Mouse (Mus musculus): ENCODE results near the gene Cldn15. TPM values are rescaled to one million over a fixed set of nuclear protein-coding genes. Genes with fewer than 3 reads are reported as not detected.

Gene Cldn15
- total and polyA plus RNA-seq, 2 experiments from 2014 or later, result 0.24 TPM; not detected in 1

DNA sequence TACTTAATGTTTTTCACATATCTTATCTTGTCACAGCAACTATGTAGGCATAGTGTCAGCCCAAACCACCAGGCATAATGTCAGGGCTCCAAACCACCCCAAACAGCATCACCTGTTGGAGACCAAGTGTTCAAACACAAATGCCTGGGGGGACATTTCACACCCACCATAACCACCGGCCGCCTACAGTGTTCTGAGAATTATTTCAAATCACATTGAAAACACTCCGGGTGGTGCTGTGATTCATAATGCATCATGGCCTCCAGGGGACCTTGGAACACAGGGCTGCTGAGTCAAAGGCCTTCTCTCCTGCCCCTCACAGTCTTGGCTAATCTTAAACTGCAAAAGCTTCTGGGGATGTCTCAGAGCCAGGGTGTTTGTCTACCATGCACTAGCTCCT is 49.5 kb downstream of the Cldn15 start:
- H3K4me1 ChIP-seq (ENCODE audit: insufficient read depth, low read length), result no peaks in the 10 kb centered on the region
- H3K9ac ChIP-seq (replicated peaks; ENCODE audit: low read length), result no peak overlapping the region
- H3K36me3 ChIP-seq (ENCODE audit: insufficient read depth, low read length), result no peaks in the 10 kb centered on the region
- H3K9me3 ChIP-seq (ENCODE audit: low read length), result no peaks in the 10 kb centered on the region
- TF ChIP-seq CTCF (IDR thresholded peaks at IDR 0.05; ENCODE audit: low read depth), result no peak
- no peak overlapping the region for H3K27ac ChIP-seq
- WGBS, result 89% methylated on average over 3 of the region's 3 CpGs
- ATAC-seq, result no peak
- no peak overlapping the region for H3K4me2 ChIP-seq (ENCODE audit: low read depth, low read length)
- H3K4me3 ChIP-seq (ENCODE audit: low read length), result no peak overlapping the region
- no peaks in the 10 kb centered on the region for H3K27me3 ChIP-seq (ENCODE audit: insufficient read depth, low read length)
- DNase-seq (ENCODE audit: low spot score), result no peak

DNA sequence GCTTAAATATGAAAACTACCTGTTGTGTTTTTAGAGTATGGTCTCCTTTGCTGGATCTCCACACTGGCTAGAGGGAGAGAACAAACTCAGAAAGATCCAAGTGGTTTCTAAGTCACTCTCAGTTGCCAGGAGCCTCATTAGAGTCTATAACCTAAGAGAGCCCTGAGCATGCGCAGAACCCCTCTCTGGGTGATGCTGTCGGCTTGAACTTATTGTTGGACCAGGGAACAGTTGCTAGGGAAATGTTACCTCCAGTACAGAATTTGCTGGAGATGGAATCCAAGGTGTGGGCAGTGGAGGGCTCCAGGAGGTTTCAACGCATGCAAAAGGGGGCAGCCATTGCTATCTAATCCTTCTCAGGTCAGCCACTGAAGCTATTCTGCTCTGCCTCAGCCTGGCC is 57.9 kb downstream of the Cldn15 start:
- Histone ChIP-seq H3K9ac (replicated peaks; ENCODE audit: low read length) (no peak overlapping the region), H3K4me1 (ENCODE audit: insufficient read depth, low read length) (no peaks in the 10 kb centered on the region; the same call in 1 of the 2 replicates), H3K4me3 (ENCODE audit: low read length) (no peak overlapping the region), H3K4me2 (ENCODE audit: low read depth, low read length) (no peak overlapping the region), H3K27ac (no peak overlapping the region; the same call in 1 of the 2 replicates), H3K36me3 (ENCODE audit: insufficient read depth, low read length) (no peaks in the 10 kb centered on the region), H3K9me3 (ENCODE audit: low read length) (no peaks in the 10 kb centered on the region), H3K27me3 (ENCODE audit: insufficient read depth, low read length) (peaks cover 14% of the 10 kb centered on the region; the same call in 1 of the 2 replicates)
- 48% methylated on average over 3 of the region's 3 CpGs for WGBS
- TF ChIP-seq CTCF (IDR thresholded peaks at IDR 0.05; ENCODE audit: low read depth), result no peak
- ATAC-seq (no peak), DNase-seq (ENCODE audit: low spot score) (no peak)

DNA sequence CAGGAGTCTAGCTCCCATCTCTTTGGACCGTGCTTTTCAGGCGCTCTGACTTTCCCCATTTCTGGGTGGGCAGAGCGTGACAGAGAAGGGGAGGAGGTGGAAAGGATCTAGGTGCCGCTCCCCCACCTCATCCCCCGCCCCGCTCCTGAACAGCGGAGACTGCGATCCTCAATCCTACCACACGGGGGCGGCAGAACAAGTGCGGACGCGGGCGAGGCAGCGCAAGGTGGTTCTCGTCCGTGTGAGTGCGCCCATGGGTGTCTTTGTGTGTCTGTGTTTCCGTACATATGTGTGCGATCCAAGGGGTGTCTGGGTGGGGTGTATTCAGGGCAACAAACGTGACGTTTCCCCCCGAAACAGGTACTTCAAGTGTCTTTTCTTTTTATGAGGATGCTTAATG is 58.7 kb downstream of the Cldn15 start:
- 0 out of 2 replicates have a peak, but pooled peaks have one; percentile 12 for ATAC-seq
- Histone ChIP-seq H3K4me3 (ENCODE audit: low read length) (peak overlapping the region; percentile 32), H3K4me1 (ENCODE audit: insufficient read depth, low read length) (no peaks in the 10 kb centered on the region; the same call in 1 of the 2 replicates), H3K36me3 (ENCODE audit: insufficient read depth, low read length) (no peaks in the 10 kb centered on the region), H3K9ac (replicated peaks; ENCODE audit: low read length) (no peak overlapping the region), H3K27ac (no peak overlapping the region), H3K9me3 (ENCODE audit: low read length) (no peaks in the 10 kb centered on the region), H3K27me3 (ENCODE audit: insufficient read depth, low read length) (peaks cover 14% of the 10 kb centered on the region; the same call in 1 of the 2 replicates), H3K4me2 (ENCODE audit: low read depth, low read length) (peak overlapping the region; percentile 42)
- WGBS, result under 1% methylated on average over 23 of the region's 23 CpGs
- peak; percentile 99 for TF ChIP-seq CTCF (IDR thresholded peaks at IDR 0.05; ENCODE audit: low read depth)
- peak; percentile 85 for DNase-seq (ENCODE audit: low spot score)

MicroRNA genes within 50 kb of the gene (microRNA counts, 519-probe panel; counts per million panel counts)
- not detected for microRNA mmu-miR-702

Small RNA genes lying within 50 kb of the gene (microRNA-seq; reads per million reads assigned to microRNA genes)
- 26.5 to 70.5 reads per million in 2 experiments for gene Mir702

Other genes starting within 250 kb of the Cldn15 start
- 56.6 and 66.6 TPM in 2 replicates for gene Col26a1, start 83.4 kb upstream of the Cldn15 start, total RNA-seq (2014; rRNA removed)
- gene Col26a1, start 83.4 kb upstream of the Cldn15 start, polyA plus RNA-seq (2015; fragmentation: Nextera tagmentation; extraction: Ambion mirVana), result 34.7 and 35.6 TPM in 2 replicates
- 18.4 and 20.1 TPM in 2 replicates for gene Ift22, start 58.5 kb upstream of the Cldn15 start, total RNA-seq (2014; rRNA removed)
- gene Ift22, start 58.5 kb upstream of the Cldn15 start, polyA plus RNA-seq (2015; fragmentation: Nextera tagmentation; extraction: Ambion mirVana), result 119 and 123 TPM in 2 replicates
- 174 and 195 TPM in 2 replicates for gene Fis1, start 13.3 kb upstream of the Cldn15 start, total RNA-seq (2014; rRNA removed)
- gene Fis1, start 13.3 kb upstream of the Cldn15 start, polyA plus RNA-seq (2015; fragmentation: Nextera tagmentation; extraction: Ambion mirVana), result 403 and 416 TPM in 2 replicates
- 58.8 and 63.5 TPM in 2 replicates for gene Plod3, start 20.4 kb downstream of the Cldn15 start, total RNA-seq (2014; rRNA removed)
- gene Plod3, start 20.4 kb downstream of the Cldn15 start, polyA plus RNA-seq (2015; fragmentation: Nextera tagmentation; extraction: Ambion mirVana), result 25.2 and 28.7 TPM in 2 replicates
- 68.1 and 84.1 TPM in 2 replicates for gene Znhit1, start 21.4 kb downstream of the Cldn15 start, total RNA-seq (2014; rRNA removed)
- gene Znhit1, start 21.4 kb downstream of the Cldn15 start, polyA plus RNA-seq (2015; fragmentation: Nextera tagmentation; extraction: Ambion mirVana), result 140 and 143 TPM in 2 replicates
- gene Vgf, start 59.8 kb downstream of the Cldn15 start, total RNA-seq (2014; rRNA removed), result 136 and 137 TPM in 2 replicates
- 43.2 and 45.9 TPM in 2 replicates for gene Vgf, start 59.8 kb downstream of the Cldn15 start, polyA plus RNA-seq (2015; fragmentation: Nextera tagmentation; extraction: Ambion mirVana)
- 122 and 123 TPM in 2 replicates for gene Ap1s1, start 79.5 kb downstream of the Cldn15 start, total RNA-seq (2014; rRNA removed)
- 226 and 230 TPM in 2 replicates for gene Ap1s1, start 79.5 kb downstream of the Cldn15 start, polyA plus RNA-seq (2015; fragmentation: Nextera tagmentation; extraction: Ambion mirVana)
- gene Serpine1, start 105.7 kb downstream of the Cldn15 start, total RNA-seq (2014; rRNA removed), result 3.0 and 3.5 TPM in 2 replicates
- gene Serpine1, start 105.7 kb downstream of the Cldn15 start, polyA plus RNA-seq (2015; fragmentation: Nextera tagmentation; extraction: Ambion mirVana), result 0.10 and 0.25 TPM in 2 replicates
- 3.7 and 7.2 TPM in 2 replicates for gene Trim56, start 149.6 kb downstream of the Cldn15 start, total RNA-seq (2014; rRNA removed)
- 2.6 and 3.1 TPM in 2 replicates for gene Trim56, start 149.6 kb downstream of the Cldn15 start, polyA plus RNA-seq (2015; fragmentation: Nextera tagmentation; extraction: Ambion mirVana)
- gene Muc3, start 182.7 kb downstream of the Cldn15 start, total RNA-seq (2014; rRNA removed), result not detected in 2 replicates
- gene Muc3, start 182.7 kb downstream of the Cldn15 start, polyA plus RNA-seq (2015; fragmentation: Nextera tagmentation; extraction: Ambion mirVana), result not detected in 2 replicates
- gene Muc3a, start 245.8 kb downstream of the Cldn15 start, total RNA-seq (2014; rRNA removed), result 0.93 TPM in 1 of 2 replicates, not detected in the other
- gene Muc3a, start 245.8 kb downstream of the Cldn15 start, polyA plus RNA-seq (2015; fragmentation: Nextera tagmentation; extraction: Ambion mirVana), result 0.49 and 0.61 TPM in 2 replicates

Data from hindbrain, postnatal 0 days (tissue).